Mouse (Mus musculus): ENCODE measurements around the gene BC061212. TPM values are rescaled to one million over a fixed set of nuclear protein-coding genes. Genes with fewer than 3 reads are reported as not detected.
"Not testable (repeated sequence)": the region's sequence is repeated elsewhere in the genome, so short reads cannot be mapped to it uniquely, and the experiment has no call there.

Gene BC061212
- polyA plus RNA-seq (2012; ENCODE audit: insufficient read depth, insufficient read length, low replicate concordance, missing spikeins): not detected in 2 replicates

- H3K27ac ChIP-seq (ENCODE audit: insufficient read depth, low read depth, low read length); H3K4me1 ChIP-seq (ENCODE audit: control insufficient read depth, insufficient read depth, low read length); H3K4me3 ChIP-seq (ENCODE audit: insufficient read depth, low read depth, low read length): not testable (repeated sequence)
- WGBS: no CpG with 5 or more reads among the region's 1 CpGs
Measured at GRCm38 (mm10) chr5:94070445-94070844, at the start of gene BC061212. TSS of gene BC061212 (minus strand) at chr5:94070545.

GRCm38 (mm10) chr5:94076085-94076484, 5.7 kb upstream of the BC061212 start, which contains the start of gene Gm6351:
TSS of gene Gm6351 (plus strand) at chr5:94076385.
- H3K27ac ChIP-seq (ENCODE audit: insufficient read depth, low read depth, low read length); H3K4me1 ChIP-seq (ENCODE audit: control insufficient read depth, insufficient read depth, low read length); H3K4me3 ChIP-seq (ENCODE audit: insufficient read depth, low read depth, low read length): not testable (repeated sequence)
- no CpG with 5 or more reads among the region's 3 CpGs for WGBS

Other genes starting within 250 kb of the BC061212 start
- not detected in 2 replicates for gene Gm7792, start 226.8 kb downstream of the BC061212 start, polyA plus RNA-seq (2012; ENCODE audit: insufficient read depth, insufficient read length, low replicate concordance, missing spikeins)
- not detected in 2 replicates for gene Gm16429, start 141.5 kb downstream of the BC061212 start, polyA plus RNA-seq (2012; ENCODE audit: insufficient read depth, insufficient read length, low replicate concordance, missing spikeins)
- gene Gm6351, start 5.8 kb upstream of the BC061212 start, polyA plus RNA-seq (2012; ENCODE audit: insufficient read depth, insufficient read length, low replicate concordance, missing spikeins): not detected in 2 replicates
- not detected in 2 replicates for gene Gm3106, start 147.5 kb upstream of the BC061212 start, polyA plus RNA-seq (2012; ENCODE audit: insufficient read depth, insufficient read length, low replicate concordance, missing spikeins)
- gene A430089I19Rik, start 236.3 kb upstream of the BC061212 start, polyA plus RNA-seq (2012; ENCODE audit: insufficient read depth, insufficient read length, low replicate concordance, missing spikeins): not detected in 2 replicates
- gene Gm6502, start 243.9 kb upstream of the BC061212 start, polyA plus RNA-seq (2012; ENCODE audit: insufficient read depth, insufficient read length, low replicate concordance, missing spikeins): not detected in 2 replicates